Mouse (Mus musculus): ENCODE results near the gene Rsbn1l.

Rsbn1l gene

GRCm38 (mm10) chr5:20956298-20956697 is at the start of gene Rsbn1l:
Rsbn1l (minus strand) TSS chr5:20956398.
- no peak for DNase-seq (ENCODE audit: low read depth, low spot score)

- DNase-seq (ENCODE audit: low read depth, low spot score) = no peak
These were observed 46.5 kb upstream of the Rsbn1l start for GRCm38 (mm10) chr5:21002723-21003122.

DNA sequence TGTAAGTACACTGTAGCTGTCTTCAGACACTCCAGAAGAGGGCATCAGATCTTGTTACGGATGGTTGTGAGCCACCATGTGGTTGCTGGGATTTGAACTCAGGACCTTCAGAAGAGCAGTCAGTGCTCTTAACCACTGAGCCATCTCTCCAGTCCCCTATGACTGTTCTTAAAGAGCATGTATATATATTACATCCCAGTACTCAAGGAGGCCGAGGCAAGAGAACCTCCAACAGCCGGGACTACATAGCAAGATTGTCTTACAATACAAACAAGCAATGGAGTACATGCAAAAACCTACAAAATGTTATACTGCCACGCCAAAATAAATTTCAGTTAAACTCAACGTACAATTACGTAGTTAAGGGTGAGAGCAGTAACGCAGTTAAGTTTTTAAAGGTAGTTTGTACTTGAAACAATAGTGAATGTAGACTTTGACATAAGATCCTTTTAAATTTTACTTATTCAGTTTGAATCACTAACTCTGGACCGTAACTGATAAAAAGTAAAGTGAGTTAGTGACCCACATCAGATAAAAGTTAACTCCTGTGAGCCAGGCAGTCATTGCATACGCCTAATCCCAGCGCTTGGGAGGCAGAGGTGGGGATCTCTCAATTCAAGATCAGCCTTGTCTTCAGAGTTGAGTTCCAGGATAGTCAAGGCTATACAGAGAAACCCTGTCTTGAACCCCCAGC is 45.6 kb upstream of the Rsbn1l start:
- no peak for DNase-seq (ENCODE audit: low read depth, low spot score)

DNA sequence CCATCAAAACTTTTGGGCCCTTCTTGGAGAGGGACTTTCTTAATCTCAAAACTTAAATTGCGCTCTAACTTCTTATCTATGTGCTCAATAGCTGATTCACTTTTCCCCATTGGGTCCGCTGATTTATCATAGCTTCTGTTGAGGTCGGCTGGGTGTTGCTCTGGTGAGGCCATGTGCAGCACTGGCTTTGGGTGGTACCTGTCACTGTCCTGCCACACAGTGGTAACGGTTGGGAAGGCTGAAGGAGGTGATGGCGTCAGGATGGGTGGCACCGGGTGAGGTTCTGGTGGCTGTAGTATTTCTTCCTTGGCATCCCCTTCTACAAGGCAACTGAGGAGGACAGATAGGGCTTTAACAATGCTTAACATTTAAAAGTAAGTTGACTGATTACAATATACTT is 42.2 kb upstream of the Rsbn1l start:
- no peak for DNase-seq (ENCODE audit: low read depth, low spot score)

DNA sequence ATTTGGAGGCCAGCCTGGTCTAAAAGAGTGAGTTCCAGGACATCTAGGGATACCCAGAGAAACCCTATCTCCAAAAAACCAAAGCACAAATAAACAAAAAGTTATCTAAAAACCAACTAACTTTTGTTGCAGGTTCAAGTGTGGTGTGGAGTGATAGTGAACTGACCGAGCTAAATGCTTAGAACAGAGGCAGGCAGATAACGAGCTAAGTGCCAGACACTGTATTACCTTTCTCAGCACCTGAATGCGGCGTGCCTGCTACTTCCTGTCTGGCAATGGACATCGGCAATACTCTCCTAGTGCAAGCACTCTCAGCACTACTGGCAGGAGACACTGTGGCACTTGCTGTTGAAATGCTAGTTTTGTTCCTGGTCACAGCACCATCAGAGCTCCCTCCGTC is 41.4 kb upstream of the Rsbn1l start:
- DNase-seq (ENCODE audit: low read depth, low spot score) = no peak

DNA sequence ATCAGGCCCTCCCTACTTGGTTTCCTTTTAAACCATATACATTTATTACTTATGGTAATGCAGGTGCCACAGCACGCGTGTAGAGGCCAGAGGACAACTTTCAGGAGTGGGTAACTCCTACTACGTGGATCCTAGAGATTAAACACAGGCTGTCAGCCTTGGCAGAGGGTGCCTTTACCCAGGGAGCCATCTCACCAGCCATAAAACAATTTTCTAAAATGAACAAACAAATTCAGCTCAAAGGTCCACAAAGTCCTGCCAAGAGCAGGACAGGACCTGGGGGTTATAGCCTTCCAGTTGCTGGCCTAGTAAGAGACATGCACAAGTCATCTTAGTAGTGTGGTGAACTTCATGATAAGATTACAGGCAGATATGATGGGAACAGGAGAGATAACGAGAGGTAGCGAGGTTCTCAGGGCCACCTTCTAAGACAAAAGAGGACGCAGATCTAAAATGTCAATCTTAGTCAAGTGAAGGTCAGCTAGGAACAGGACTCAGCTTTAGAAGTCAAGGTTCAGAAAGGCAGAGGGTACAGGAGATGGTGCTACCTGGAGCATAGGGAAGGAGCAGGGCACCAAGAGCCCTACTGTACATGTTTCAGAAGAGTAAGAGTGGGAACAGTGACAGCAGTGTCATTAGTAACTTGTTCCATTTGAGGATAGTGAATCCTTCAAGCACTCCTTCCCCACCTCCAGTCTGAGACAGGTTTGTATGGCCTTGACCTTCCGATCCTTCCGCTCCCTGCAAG is 34.0 kb upstream of the Rsbn1l start:
- DNase-seq (ENCODE audit: low read depth, low spot score) = no peak

GRCm38 (mm10) chr5:20986271-20986670 is 30.1 kb upstream of the Rsbn1l start:
- DNase-seq (ENCODE audit: low read depth, low spot score) = no peak

DNA sequence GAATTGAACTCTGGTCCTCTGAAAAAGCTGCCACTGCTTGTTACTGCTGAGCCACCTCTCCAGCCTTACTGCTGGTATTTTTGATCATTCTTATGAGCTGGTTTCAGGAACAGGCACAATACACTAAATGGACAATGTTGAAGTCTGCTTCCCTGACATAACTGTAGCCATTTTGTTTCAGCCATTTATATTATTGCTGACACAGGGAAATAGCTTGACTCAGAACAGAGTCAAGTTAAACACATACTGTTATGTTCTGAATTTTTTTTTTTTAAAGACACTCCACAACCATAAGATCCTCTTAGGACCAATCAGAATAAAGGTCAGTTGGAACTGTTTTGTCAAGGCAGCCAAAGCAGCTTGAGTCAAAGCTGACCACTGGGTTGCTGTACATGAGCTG is 27.3 kb upstream of the Rsbn1l start:
- no peak for DNase-seq (ENCODE audit: low read depth, low spot score)

GRCm38 (mm10) chr5:20974690-20975089 is 18.5 kb upstream of the Rsbn1l start:
- DNase-seq (ENCODE audit: low read depth, low spot score) = no peak

DNA sequence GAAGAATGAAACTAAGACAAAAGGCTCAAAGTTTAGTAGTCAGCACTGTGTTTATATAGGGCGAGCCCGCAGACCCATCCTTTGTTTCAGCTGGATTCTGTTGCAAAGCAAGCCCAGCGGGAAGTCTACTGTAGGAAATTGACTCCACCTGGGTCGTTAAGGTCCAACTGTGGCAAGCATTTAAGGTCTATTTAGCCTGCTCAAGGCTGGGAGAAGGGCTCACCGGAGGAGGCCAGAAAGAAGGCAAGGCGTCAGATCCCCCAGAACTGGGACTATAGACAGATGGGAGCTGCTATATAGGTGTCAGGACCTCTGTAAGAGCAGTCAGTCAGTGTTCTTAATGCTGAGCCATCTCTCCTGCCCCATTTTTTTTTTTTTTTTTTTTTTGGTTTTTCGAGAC is 17.8 kb upstream of the Rsbn1l start:
- peak; percentile 98 for DNase-seq (ENCODE audit: low read depth, low spot score)

DNA sequence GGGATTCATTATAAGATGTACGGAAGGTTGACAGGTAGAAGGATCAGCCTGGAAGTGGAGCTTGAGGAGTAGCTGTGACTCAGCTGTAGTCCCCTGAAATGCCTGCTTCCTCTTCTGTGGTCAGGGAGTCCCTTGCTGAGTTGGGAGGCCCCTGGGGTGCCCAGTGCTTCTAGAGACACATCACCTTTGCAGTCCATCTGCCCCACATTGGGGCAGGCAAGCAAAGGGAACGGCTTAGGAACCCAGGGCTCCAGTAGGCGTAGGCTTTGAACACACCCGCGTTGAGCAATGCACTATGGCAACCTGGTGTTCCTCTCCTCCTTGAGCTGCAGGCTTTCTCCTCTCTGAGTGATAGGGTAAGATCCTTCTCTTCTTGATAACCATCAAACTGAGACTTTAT is 16.9 kb upstream of the Rsbn1l start:
- DNase-seq (ENCODE audit: low read depth, low spot score) = peak; percentile 52

- DNase-seq (ENCODE audit: low read depth, low spot score) = peak; percentile 93
These were observed 12.8 kb upstream of the Rsbn1l start for GRCm38 (mm10) chr5:20968963-20969362.

DNA sequence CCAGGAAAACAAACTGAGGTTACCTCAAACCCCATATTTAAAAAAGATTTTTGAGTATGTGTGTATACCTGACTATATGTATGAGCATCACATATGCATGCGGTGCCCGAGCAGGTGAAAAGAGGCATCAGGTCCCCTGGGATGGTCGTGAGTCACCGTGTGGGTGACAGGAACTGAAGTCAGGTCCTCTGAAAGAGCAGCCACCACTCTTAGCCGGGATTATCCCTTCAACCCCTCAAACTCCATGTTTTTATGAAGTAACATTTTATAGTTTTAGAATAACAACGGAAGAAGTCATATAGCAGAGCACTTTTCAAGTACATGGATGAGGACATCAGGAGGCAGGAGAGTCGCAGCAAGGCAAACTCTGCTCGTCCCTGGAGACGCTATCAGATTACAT is 12.3 kb upstream of the Rsbn1l start:
- DNase-seq (ENCODE audit: low read depth, low spot score) = no peak

DNA sequence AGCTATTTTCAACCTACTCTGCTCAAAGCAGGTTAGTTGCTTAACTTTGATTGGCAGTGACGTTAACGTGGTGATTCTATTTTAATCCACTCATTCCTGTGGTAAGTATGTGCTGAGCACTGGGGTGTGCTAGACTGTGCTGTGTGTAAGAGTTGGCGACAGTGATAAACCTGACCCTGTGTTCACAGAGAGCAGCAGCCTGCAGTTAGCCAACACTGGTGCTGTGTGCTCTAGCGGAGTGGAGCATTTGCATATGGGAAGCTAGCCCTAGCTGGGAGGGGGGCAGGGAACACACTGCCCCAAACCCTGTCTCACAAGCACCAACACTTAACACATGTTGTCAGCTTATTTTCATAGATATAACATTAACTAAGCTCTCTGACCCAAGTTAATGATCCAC is 11.7 kb upstream of the Rsbn1l start:
- DNase-seq (ENCODE audit: low read depth, low spot score) = no peak

GRCm38 (mm10) chr5:20964446-20964845 is 8.2 kb upstream of the Rsbn1l start:
- no peak for DNase-seq (ENCODE audit: low read depth, low spot score)

- DNase-seq (ENCODE audit: low read depth, low spot score) = no peak
These were observed 7.1 kb upstream of the Rsbn1l start for GRCm38 (mm10) chr5:20963295-20963694.

DNA sequence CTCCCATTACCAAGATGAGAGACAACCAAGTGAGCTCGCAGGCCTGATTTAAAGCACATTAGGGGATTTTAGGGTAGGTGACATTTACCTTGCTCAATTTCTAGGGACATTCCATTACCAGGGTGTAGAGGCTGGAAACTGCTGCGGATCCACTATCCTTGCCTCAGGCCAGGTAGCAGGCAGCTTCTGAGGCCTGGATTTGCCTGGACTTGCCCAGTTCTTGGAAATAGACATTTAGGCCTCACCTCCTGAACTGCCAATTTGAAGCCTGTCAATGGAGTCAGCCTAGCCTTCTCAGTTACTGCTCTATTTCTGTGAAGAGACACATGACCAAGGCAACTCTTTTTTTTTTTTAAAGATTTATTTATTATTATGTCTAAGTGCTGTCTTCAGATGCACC is 4.7 kb upstream of the Rsbn1l start:
- no peak for DNase-seq (ENCODE audit: low read depth, low spot score)

- DNase-seq (ENCODE audit: low read depth, low spot score) = no peak
These were observed 923 bp downstream of the Rsbn1l start for GRCm38 (mm10) chr5:20955114-20955835.

GRCm38 (mm10) chr5:20952337-20952925 is 3.8 kb downstream of the Rsbn1l start:
- DNase-seq (ENCODE audit: low read depth, low spot score) = no peak

DNA sequence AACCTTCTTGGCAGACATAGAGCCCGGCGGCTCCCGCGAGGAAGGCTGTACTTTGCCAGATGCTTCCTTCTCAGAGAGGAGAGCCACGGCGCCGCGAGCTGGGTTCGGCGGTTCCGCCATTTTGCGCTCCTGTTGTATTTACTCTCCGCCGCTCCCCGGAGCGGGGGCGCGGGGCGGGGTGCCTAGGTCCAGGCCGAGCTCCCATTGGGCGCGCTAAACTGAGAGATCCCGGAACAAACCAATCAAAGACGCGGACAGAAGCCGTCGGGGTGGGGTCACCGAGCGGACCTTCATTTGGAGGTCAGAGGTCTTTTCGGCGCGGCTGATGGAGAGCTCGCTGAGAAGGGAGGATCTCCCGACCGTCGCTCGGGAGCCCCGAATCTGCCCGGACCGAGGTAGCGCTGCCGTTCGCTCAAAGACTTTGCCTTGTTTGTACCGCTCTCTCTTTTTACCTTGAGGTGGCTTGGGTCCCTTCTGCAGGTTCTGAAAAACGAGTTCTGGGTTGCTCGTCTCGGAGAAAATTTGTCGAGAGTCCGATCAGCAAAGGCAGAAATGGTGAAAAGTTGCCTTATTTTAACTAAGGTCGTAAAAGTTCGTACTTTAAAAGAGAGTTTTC is 4.4 kb downstream of the Rsbn1l start:
- DNase-seq (ENCODE audit: low read depth, low spot score) = peak; percentile 99

- DNase-seq (ENCODE audit: low read depth, low spot score) = peak; percentile 70
These were observed 5.1 kb downstream of the Rsbn1l start for GRCm38 (mm10) chr5:20950855-20951650.

Measured in ZHBTc4 (cell line).